Mouse (Mus musculus) adrenal gland, postnatal 36 days (tissue): ENCODE results near the gene Pfkfb3. TPM values are rescaled to one million over a fixed set of nuclear protein-coding genes. Genes with fewer than 3 reads are reported as not detected.

Source experiments
- DNase-seq, 2 experiments: peaks; one replicate each; pipeline ENCODE4 v3.0.0; 2021; ENCODE audit warnings: mixed read lengths in 1 of 2
- total RNA-seq, 2 experiments: library from RNA; stranded (reverse); gene quantifications; 2 replicates each; pipeline ENCODE4 v1.2.3; 2021

Pfkfb3 gene
- total RNA-seq, 2 experiments from 2014 or later, result 94.5 to 108 TPM

DNA sequence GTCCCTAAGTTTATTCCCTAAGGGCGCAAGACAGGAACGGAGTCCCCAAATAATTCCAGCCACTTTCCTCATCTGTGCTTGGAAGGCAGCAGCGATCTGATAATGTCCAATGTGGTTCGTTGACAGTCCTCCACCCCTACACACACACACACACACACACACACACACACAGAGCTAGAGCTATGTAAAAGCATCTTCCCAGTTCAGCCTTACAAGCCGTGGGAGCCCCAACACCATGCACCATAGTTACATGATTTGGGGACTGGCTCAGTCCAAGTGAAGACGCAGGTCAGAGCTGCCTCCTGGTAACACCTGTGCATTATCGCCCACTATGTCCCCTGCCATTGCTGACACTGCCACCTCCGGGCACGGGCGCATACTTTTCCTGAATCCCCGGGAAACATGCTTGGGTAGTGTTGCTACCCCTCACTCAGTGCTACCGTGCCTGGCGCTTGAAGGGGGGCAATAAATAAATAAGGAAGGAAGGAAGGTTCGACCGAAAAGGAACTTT, 51.6 kb downstream of the Pfkfb3 start:
- DNase-seq, result no peak

DNA sequence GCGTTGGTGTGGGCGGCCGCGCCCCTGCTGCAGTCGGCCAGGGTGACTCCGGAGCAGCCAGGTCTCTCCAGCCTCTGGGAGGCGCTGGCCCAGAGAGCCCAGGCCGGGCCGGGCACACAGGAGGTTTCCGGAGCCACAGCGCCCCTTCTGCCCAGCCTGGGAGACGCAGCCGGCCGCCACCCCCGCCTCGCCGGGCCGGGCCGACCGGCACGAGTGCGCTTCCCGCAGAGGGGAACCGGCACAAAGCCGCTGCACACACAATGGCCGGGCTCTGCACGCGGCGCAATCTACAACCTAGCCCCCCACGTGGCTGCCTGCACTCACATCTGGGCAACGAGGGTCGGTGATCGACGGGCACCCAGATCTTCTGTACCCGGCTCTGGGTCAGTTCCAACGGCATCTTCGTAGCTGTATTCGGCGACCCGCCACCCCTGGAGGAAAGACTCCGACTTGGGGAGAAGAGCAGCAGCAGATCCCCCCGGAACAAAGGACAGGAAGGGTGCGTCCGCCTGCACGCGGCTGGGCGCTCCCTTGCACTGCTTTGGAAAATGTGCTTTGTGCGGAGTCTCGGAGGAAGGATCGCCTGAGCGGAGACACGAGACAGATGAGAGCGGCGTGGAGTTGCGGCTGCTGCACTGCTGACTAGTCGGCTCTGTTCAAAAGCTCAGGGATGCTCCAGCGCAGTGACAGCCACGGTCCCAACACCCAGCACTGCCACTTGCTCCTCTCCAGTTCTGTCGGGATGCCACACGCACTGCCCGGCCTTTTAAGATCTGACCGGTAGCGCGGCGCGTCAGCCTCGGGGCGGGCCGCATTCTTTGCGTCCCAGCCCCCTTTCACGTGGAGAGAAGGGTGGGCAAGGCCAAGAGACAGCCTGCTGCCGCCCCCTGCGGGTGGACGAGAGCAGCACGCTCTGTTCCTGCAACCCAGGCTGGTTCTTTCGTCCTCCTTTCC, 52.3 kb downstream of the Pfkfb3 start:
- DNase-seq, result peak; percentile 94 to 97

DNA sequence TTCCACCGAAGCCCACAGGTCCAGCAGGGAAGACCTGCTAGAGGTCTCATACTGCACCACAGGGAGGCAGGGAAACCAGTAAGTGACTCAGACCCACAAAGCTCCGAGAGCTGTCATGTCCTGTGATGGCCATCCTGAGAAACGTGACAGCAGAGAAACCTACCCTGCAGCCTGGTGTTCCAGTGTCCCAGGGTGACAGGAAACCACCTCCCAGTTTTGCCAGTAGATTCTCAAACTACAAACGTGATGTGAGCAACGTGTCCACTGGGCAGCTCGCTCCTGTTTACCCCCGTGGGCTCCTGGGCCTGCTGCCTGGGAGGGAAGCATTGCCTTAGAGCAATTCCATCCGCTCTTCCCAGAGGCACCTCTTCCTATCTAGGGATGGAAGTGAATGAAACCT, 53.2 kb downstream of the Pfkfb3 start:
- peak; percentile 27 to 35 for DNase-seq

DNA sequence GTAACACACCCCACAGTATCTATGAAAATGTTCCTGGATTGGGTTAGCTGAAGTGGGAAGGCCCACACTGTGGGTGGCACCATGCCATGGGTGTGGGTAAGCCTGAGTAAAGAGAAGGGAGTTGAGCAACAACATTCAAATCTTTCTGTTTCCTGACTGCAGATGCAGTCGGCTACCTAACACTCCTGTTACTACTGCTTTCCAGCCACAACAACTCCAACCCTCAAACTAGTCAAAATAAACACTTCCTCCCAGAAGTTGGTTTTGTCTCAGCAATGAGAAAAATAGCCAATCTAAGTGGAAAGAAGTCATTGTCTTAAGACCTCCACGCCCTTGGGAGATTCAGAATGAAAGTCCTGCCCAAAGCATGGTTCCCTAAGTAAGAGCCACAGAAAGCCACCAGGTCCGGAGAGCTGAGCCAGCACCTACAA, 57.3 kb downstream of the Pfkfb3 start:
- DNase-seq, result peak; percentile 38 to 56

DNA sequence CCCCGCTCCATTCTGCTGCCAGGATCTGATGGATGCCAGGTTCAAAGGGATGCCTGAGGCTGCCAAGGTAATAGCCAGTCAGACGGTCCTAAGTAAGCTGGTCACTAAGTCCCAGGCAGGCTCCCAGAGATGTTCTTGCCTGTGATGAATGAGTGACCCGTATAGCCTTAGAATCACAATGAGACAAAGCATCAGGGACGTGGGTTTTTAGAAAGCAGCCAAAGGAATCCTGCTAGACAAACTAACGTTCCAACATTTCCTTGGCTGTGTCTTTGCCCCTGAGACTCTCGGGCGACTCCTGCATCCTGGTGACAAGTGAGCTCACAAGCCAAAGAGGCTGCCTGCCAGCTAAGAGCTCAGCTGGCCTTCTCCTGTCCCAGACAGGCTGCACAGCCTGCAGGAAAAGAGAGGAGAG, 59.0 kb downstream of the Pfkfb3 start:
- peak; percentile 50 to 59 for DNase-seq

DNA sequence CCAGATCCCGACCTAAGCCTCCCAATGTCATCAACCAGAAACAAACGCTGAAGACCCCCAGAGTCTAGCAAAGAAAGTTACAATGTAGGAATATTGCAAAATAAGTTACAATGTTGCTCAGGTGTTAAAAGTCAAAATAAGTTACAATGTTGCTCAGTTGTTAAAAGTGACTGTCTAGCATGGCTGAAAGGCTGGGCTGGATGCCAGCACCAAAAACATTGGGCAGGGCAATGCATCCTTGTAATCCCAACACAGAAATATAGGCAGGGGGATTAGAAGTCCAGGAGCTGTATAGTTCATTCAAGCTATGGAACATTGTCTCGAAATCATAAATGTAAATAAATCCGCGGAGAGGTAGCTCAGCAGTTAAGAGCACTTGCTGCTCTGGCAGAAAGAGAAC, 61.0 kb downstream of the Pfkfb3 start:
- no peak for DNase-seq

DNA sequence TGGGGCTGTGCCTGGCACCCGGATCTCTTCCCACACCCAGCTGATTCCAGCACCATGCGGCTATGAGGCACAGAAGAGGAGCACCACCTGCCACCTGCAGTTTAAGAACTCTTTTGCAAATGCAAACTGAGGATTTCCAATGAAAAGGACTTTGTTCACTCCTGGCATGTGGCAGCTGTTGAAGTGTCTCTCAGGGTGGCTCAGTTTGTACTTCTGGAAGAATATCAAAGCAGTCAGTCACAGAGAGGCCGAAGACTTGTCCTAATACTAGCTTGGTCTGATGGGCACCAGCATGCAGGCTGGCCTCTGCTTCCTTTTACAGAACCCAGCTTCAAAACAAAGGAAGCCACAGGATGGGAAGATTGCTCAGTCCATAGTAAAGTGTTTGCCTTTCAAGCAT, 62.4 kb downstream of the Pfkfb3 start:
- no peak for DNase-seq

DNA sequence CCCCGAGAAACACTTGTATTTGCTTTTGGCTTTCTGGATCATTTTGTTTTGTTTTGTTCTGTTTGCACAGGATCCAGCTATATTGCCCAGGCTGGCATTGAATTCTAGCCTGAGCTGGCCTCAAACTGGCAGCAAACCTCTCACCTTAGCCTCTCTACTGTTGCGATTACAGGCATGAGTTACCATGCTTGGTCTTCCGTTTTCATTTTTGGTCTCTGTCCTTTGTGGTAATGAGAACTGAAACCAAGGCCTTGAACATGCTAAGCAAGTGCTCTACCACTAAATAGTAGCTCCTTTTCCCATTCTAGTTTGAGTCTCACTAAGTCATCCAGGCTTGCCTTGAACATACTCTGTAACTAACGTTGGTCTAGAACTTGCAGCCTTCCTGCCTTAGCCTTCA, 63.3 kb downstream of the Pfkfb3 start:
- DNase-seq, result no peak

DNA sequence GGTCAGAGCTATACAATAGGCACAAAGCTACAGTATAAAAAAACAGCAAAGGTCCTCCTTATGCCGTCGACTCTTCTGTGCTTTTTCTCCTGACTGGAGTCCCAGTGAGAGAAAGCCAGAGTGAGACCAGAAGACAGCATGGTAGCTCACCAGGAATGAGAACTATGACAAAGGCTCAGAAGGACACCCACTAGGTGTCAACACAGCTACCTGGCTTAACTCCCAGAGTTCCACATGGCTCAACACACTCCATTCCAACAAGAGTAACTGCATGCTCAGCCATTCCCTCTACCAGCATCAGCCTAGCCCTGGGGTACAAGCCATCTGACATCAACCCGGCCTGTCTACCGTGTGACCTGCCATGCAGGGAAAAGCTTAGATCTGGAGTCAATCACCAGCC, 70.7 kb downstream of the Pfkfb3 start:
- DNase-seq, result no peak

DNA sequence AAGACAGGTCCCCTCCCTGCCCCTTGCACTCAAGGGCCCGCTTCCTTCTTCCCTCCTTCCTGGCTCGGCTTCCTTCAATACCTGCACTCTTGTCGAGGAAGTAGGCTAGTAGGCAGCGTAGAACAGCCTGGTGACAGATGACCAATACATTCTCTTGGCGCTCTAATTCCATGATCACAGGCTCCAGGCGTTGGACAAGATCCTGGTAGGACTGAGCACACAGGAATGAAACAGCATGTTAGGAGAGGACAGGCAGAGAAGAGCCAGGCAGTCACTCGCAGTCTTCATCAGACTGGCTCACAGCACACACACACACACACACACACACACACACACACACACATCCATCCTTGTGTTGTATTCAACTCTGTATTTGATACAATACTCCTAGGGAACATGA, 71.5 kb downstream of the Pfkfb3 start:
- no peak for DNase-seq

DNA sequence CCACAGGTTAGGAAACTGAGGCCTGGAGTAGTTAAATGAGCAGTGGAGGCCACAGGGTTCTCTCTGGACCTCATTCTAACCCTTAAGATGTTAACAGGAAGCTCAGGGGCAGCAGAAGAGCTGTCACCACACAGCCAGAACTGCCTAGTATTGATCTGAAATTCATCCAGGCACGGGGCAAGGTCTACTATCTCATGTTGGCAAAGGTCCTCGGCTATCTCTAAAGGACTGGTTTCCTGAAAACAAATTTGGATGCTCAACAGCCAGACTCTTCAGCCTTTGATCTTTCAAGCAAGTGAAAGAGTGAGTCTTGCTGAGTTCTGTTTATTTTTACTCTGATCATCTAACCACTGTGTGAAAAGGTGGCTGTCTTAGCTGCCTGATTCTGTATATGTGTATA, 74.9 kb downstream of the Pfkfb3 start:
- DNase-seq, result no peak

DNA sequence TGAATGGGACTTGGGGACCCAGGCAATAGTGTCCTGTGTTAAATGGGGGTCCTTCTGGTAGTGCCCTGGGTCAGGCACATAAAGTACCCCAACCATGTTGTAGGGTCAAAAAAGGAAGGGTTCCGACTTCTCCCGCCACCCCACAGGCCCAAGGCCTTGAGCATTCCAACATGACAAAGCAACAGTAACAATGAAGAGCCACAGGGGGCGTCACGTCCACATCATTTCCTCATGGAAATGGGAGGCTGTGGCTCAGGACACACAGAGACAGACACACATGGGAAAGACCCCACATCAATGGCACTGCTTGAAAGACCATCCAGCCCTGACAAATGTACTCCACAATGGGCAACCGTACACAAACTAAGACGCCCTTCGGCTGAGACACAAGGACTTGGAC, 78.6 kb downstream of the Pfkfb3 start:
- DNase-seq, result no peak

DNA sequence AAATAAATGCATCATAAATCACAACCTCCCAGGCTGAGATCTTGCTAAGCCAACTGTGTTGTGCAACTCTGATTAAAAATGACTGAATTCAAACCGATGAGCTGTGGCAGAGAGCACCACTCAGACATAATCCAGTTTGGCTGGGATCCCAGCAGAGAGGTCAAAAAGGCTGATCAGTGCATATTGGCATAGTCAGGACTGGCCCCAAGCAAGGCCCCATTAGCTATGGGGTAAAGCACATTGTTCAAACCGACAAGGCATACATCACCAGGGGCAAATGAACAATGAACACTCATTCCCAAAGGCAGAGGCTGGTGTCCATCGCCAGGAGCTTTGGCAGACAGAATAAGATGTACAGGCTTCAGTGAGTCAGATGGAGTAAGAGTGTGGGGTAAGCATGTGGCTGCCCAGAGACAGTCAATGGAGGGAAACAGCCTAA, 89.2 kb downstream of the Pfkfb3 start:
- peak; percentile 46 to 47 for DNase-seq

DNA sequence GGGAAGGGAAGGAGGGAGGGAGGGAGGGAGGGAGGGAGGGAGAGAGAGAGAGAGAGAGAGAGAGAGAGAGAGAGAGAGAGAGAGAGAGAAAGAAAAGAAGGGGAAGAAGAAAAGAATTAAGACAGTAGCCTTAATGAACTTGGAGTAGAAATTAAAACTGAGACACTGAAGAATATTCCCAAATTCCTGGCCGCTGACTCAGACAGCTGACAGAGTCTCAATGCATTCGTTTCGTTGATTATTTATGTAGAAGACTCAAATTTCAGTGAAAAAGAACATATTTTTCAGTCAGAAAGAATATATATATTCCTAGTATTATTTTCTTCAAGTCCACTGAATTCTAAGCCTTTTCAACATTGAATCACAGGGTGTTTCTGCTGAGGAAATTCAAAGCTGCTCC, 92.9 kb downstream of the Pfkfb3 start:
- no peak for DNase-seq

DNA sequence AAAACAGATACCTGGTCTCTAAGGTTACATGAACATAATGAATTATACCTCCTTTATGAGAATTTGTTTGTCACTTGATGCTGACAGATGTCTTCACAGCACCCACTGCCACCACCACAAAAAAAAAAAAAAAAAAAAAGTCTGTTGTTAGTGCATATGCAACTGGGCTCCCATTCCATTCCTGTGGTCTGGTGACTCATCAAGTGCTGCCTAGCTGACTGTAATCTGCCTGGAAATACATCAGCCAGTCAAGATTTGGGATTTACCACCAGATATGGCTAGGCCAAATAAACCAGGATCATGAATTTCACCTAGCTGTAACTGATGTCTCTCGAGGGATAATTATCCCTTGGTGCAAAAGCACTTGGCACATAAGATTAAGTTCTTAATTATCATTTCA, 95.4 kb downstream of the Pfkfb3 start:
- DNase-seq, result peak in 1 of 2 experiments; percentile 22

DNA sequence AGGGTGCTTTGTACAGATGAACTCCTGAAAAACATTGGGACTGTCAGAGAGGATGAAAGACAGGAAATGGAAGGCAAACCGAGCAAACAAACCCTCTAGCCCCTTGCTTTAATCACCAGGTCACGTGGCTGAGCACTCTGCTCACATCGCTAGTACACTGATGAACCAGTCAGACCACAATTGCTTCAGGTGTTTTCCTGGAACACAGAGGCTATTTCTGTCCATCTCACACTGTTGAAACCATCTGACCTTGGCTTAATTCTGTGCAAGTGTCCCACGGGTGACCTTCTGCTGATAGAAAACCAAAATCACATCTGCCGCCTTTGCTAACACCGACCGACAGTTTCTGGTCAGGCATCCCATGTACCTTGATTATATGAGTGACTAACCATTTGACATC, 96.0 kb downstream of the Pfkfb3 start:
- no peak for DNase-seq

DNA sequence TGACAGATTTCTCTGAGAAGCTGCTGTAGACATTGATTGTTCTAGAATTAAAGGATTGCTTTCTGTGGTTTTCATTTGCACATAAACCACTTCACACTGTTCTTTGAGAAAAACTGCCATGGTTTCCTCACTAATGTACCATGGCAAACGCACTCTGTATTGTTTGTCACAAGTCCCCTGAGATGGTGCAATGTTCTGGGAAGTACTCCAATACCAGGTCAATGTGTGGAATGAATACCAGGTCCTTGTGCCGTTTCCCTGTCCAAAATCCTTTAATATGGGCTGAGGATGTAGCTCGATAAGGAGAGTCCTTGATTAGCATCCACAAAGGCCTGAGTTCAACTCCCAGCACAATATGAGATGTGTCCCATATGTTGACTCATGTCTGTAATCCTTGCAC, 105.2 kb downstream of the Pfkfb3 start:
- no peak for DNase-seq

DNA sequence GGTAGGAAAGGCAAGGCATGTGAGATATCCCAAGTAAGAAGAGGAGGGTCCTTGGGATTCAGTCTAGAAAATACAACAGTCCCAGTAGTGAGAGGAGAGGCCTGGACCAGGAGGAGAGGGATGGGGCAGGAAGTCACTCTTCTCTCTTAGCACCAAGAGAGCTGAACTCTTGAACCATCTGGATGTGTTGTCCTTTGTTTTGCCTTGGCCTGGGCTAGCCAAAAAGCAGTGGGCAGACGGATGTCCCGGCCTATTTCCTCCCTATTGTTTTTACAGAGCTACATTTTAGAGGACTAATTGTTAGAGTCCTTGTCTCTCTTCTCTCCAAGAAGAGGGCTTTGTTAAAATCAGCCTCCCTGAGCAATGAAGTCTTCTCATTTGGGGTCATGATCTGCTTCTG, 106.0 kb downstream of the Pfkfb3 start:
- DNase-seq, result no peak

DNA sequence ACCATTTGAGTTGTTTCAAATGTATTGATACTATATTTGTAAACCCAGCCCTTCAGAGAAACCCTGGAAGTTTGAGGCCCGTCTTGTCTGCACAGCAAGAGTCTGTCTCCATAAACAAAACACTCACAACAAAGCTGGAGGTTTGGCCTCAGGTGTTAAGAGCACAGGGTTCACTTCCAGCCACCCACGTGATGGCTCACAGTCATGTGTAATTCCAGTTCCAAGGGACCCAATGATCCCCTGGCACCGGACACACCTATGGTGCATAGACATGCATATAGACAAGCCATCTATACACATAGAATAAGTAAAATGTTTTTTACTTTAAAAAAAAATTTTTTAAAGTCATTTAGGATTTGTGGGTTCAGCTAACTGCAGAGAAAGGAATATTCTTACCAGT, 108.2 kb downstream of the Pfkfb3 start:
- no peak for DNase-seq

DNA sequence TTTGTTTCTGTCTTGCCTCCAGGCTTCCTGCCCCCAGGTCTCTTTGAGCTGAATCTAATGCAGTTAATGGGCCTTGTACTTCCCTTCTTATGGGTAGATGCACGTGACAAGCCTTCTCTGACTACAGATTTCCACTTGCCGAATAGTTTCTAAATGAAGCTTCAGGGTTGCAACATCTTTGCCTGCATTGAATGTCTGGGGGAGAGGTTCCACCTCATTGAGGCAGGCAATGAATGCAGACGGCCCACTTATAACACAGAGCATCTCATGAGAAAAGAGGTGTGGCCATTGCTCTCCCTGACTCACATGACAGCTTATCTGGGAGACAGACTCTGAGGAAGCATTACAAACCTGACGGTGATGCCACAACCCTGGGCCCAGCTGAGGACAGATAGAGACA, 112.0 kb downstream of the Pfkfb3 start:
- DNase-seq, result no peak

DNA sequence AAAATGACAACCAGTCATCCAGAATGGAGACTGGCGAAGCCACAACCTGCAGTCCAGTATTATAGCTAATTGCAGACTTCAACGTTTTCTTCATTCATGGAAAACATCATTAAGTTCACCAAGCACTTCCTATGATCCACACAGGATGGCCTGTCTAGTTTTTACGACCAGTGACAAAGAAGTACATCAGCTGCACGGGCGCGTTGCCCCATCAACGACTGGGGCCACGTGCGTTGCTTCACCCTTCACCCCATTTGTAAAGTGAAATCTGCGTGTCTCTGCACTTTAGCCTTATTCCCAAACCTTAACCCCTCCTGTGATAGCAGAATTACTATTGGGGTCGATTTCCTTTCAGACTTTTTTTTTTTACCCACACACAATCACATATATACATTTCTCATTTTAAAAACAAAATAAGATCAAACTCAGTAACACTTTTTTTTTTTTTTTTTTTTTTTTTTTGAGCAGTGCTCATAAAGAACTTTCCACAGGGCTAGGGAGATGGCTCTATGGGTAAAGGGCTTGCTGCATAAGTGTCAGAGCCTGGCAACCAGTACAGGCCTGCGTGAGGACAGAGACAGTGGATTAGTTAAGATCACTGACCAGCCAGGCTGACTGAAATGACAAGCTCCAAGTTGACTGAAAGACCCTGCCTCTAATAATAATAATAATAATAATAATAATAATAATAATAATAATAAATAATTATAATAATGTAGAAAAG, 115.5 kb downstream of the Pfkfb3 start:
- DNase-seq, result no peak

DNA sequence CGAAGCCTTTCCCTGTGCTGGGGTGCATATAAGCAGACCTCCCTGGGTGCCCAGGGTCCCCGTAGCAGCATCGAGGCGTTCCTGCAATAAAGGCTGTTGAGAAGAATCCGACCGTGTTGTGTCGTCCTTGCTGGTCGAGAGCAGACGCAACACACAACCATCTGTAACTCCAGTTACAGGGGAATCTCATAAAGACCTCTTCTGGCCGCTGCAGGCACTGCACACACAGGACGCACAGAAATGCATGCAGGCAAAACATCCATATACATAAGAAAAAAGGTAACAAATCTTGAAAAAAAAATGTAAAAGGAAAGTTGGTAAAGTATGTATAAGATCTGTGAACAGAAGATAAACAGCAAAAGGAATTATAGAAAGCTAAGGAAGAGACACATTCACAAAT, 117.5 kb downstream of the Pfkfb3 start:
- no peak for DNase-seq

DNA sequence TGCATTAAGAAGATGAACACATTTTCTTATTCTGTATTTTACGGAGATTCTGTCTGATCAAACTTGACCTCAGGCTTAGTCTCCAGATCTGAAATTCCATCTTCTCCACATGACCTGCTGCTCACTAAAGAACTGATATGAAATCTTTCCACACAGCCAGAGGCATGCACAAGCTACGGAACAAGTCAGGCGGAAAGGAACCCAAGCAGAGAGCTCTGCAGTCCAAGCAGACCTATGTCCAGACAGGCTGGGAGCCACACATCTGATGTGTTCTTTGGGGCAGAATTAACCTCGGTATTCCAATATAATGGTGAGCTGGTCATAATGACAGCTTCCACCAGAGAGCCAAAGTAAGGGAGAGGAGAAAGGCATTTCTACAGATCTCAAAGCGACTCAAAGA, 120.5 kb downstream of the Pfkfb3 start:
- DNase-seq, result no peak
